Mouse (Mus musculus): ENCODE data around the gene Gucd1. TPM values are rescaled to one million over a fixed set of nuclear protein-coding genes. Genes with fewer than 3 reads are reported as not detected.

The Gucd1 gene
- polyA plus RNA-seq, 1 experiment from 2014 or later: 48.7 TPM

Other genes with a start within 250 kb of the Gucd1 start
- gene Adora2a, start 201.1 kb downstream of the Gucd1 start, polyA plus RNA-seq (2015; fragmentation: Nextera tagmentation; extraction: Ambion mirVana): 1.5 and 1.7 TPM in 2 replicates
- gene Upb1, start 116.9 kb downstream of the Gucd1 start, polyA plus RNA-seq (2015; fragmentation: Nextera tagmentation; extraction: Ambion mirVana): 12.0 and 14.2 TPM in 2 replicates
- 109 and 141 TPM in 2 replicates for gene Snrpd3, start 421 bp downstream of the Gucd1 start, polyA plus RNA-seq (2015; fragmentation: Nextera tagmentation; extraction: Ambion mirVana)
- gene Lrrc75b, start 42.4 kb upstream of the Gucd1 start, polyA plus RNA-seq (2015; fragmentation: Nextera tagmentation; extraction: Ambion mirVana): 0.05 and 0.07 TPM in 2 replicates
- gene Ggt1, start 43.6 kb upstream of the Gucd1 start, polyA plus RNA-seq (2015; fragmentation: Nextera tagmentation; extraction: Ambion mirVana): 4.7 and 5.4 TPM in 2 replicates
- gene Ggt5, start 71.4 kb upstream of the Gucd1 start, polyA plus RNA-seq (2015; fragmentation: Nextera tagmentation; extraction: Ambion mirVana): 0.52 and 0.59 TPM in 2 replicates
- 1.0 and 1.4 TPM in 2 replicates for gene Susd2, start 126.0 kb upstream of the Gucd1 start, polyA plus RNA-seq (2015; fragmentation: Nextera tagmentation; extraction: Ambion mirVana)
- 15.4 and 16.6 TPM in 2 replicates for gene Cabin1, start 246.4 kb upstream of the Gucd1 start, polyA plus RNA-seq (2015; fragmentation: Nextera tagmentation; extraction: Ambion mirVana)